Mouse (Mus musculus) hindbrain, embryonic 11.5 days (tissue): ENCODE results near the gene Gm8773. TPM values are rescaled to one million over a fixed set of nuclear protein-coding genes. Genes with fewer than 3 reads are reported as not detected.

Experiments
- ATAC-seq: fragments of 200-750 bp; cut with Nextera tagmentation; 2 replicates; pipeline ENCODE4 v1.8.0; 2017; ENCODE audit warnings: mild to moderate bottlenecking, moderate TSS enrichment, moderate library complexity; ENCODE audit not compliant: low FRiP score
- DNase-seq: peaks from one replicate; pipeline ENCODE4 v3.0.0-alpha.2; 2015; ENCODE audit warnings: low spot score
- H3K27ac ChIP-seq: fragments of 300-500 bp; sonication (generic); 2 replicates; pipeline ENCODE4 v1.5.1; 2014; ENCODE audit warnings: mild to moderate bottlenecking, low read depth, low read length
- H3K27me3 ChIP-seq: fragments of 300-500 bp; sonication (generic); 2 replicates; pipeline ENCODE4 v1.6.1; 2014; ENCODE audit warnings: mild to moderate bottlenecking, low read length, moderate library complexity, mixed read lengths; ENCODE audit not compliant: control insufficient read depth, insufficient read depth
- H3K36me3 ChIP-seq: fragments of 300-500 bp; sonication (generic); 2 replicates; pipeline ENCODE4 v1.6.1; 2014; ENCODE audit warnings: mild to moderate bottlenecking, low read length, moderate library complexity, mixed read lengths; ENCODE audit not compliant: control insufficient read depth, insufficient read depth
- H3K4me1 ChIP-seq: fragments of 300-500 bp; sonication (generic); replicated peaks from 2 replicates; pipeline ENCODE4 v1.6.1; 2014; ENCODE audit warnings: low read length, mixed read lengths; ENCODE audit not compliant: control insufficient read depth, insufficient read depth
- H3K4me2 ChIP-seq: fragments of 300-500 bp; sonication (generic); replicated peaks from 2 replicates; pipeline ENCODE4 v1.6.1; 2014; ENCODE audit warnings: mild to moderate bottlenecking, low read depth, low read length
- H3K4me3 ChIP-seq: fragments of 300-500 bp; sonication (generic); 2 replicates; pipeline ENCODE4 v1.5.1; 2014; ENCODE audit warnings: low read depth, low read length
- H3K9ac ChIP-seq: fragments of 300-500 bp; sonication (generic); 2 replicates; pipeline ENCODE4 v1.6.1; 2014; ENCODE audit warnings: low read depth, low read length
- H3K9me3 ChIP-seq: fragments of 300-500 bp; sonication (generic); 2 replicates; pipeline ENCODE4 v1.6.1; 2016; ENCODE audit warnings: low read length; ENCODE audit not compliant: control insufficient read depth
- WGBS: fragments of 180-500 bp; shearing (Covaris S2); extraction: QIAGEN DNeasy Blood & Tissue Kit; methylation state at CpG from one replicate; pipeline ENCODE4 v1.1.7; 2014; 5-methylcytosine and 5-hydroxymethylcytosine counted together
- polyA plus RNA-seq: library from polyadenylated mRNA; unstranded; fragments of >200 nt; fragmentation: Nextera tagmentation; extraction: Ambion mirVana; gene quantifications from 2 replicates; pipeline ENCODE4 v1.2.1, GENCODE M21; 2014

Gm8773 gene
- polyA plus RNA-seq, 1 experiment from 2014 or later = 4.0 TPM

- Histone ChIP-seq H3K9me3 (no peaks in the 10 kb centered on the region), H3K4me1 (no peaks in the 10 kb centered on the region), H3K9ac (no peak overlapping the region), H3K4me3 (no peak overlapping the region), H3K36me3 (no peaks in the 10 kb centered on the region), H3K27ac (no peak overlapping the region), H3K27me3 (no peaks in the 10 kb centered on the region), H3K4me2 (no peak overlapping the region)
- 78% methylated on average over 4 of the region's 4 CpGs for WGBS
- no peak for ATAC-seq
- DNase-seq = no peak
These were observed 12.4 kb upstream of the Gm8773 start for GRCm38 (mm10) chr5:5561041-5561706.

- DNase-seq (no peak), ATAC-seq (no peak)
- H3K36me3 ChIP-seq = no peaks in the 10 kb centered on the region
- H3K9me3 ChIP-seq = no peaks in the 10 kb centered on the region
- no peak overlapping the region for H3K4me2 ChIP-seq
- no peaks in the 10 kb centered on the region for H3K27me3 ChIP-seq
- 75% methylated on average over 3 of the region's 3 CpGs for WGBS
- no peaks in the 10 kb centered on the region for H3K4me1 ChIP-seq
- H3K9ac ChIP-seq = no peak overlapping the region
- no peak overlapping the region for H3K4me3 ChIP-seq
- H3K27ac ChIP-seq = no peak overlapping the region
These were observed 11.2 kb upstream of the Gm8773 start for GRCm38 (mm10) chr5:5562435-5562834.

- DNase-seq (no peak), ATAC-seq (no peak)
- Histone ChIP-seq H3K4me1 (no peaks in the 10 kb centered on the region), H3K9ac (no peak overlapping the region), H3K27me3 (no peaks in the 10 kb centered on the region), H3K9me3 (no peaks in the 10 kb centered on the region), H3K4me2 (no peak overlapping the region), H3K4me3 (no peak overlapping the region), H3K36me3 (no peaks in the 10 kb centered on the region), H3K27ac (no peak overlapping the region)
- WGBS = 83% methylated on average over 3 of the region's 3 CpGs
These were observed 14.1 kb downstream of the Gm8773 start for GRCm38 (mm10) chr5:5587686-5588085.

GRCm38 (mm10) chr5:5610540-5610939 is 36.9 kb downstream of the Gm8773 start:
- no peak overlapping the region for H3K27ac ChIP-seq
- H3K9me3 ChIP-seq = no peaks in the 10 kb centered on the region
- H3K36me3 ChIP-seq = no peaks in the 10 kb centered on the region
- H3K4me1 ChIP-seq = no peaks in the 10 kb centered on the region
- 58% methylated on average over 3 of the region's 3 CpGs for WGBS
- no peaks in the 10 kb centered on the region for H3K27me3 ChIP-seq
- no peak overlapping the region for H3K4me2 ChIP-seq
- ATAC-seq (no peak), DNase-seq (no peak)
- no peak overlapping the region for H3K4me3 ChIP-seq
- no peak overlapping the region for H3K9ac ChIP-seq

- Histone ChIP-seq H3K4me3 (no peak overlapping the region), H3K9me3 (no peaks in the 10 kb centered on the region), H3K27me3 (no peaks in the 10 kb centered on the region), H3K4me1 (no peaks in the 10 kb centered on the region), H3K4me2 (no peak overlapping the region), H3K9ac (no peak overlapping the region), H3K27ac (no peak overlapping the region), H3K36me3 (no peaks in the 10 kb centered on the region)
- WGBS = 71% methylated on average over 4 of the region's 4 CpGs
- DNase-seq = no peak
- no peak for ATAC-seq
These were observed 44.7 kb downstream of the Gm8773 start for GRCm38 (mm10) chr5:5618329-5618728.

GRCm38 (mm10) chr5:5625491-5625890 is 51.9 kb downstream of the Gm8773 start:
- Histone ChIP-seq H3K4me3 (no peak overlapping the region), H3K9me3 (no peaks in the 10 kb centered on the region), H3K36me3 (no peaks in the 10 kb centered on the region), H3K4me1 (no peaks in the 10 kb centered on the region), H3K27ac (no peak overlapping the region), H3K27me3 (no peaks in the 10 kb centered on the region), H3K9ac (no peak overlapping the region), H3K4me2 (no peak overlapping the region)
- ATAC-seq = no peak
- DNase-seq = no peak
- 75% methylated on average over 3 of the region's 3 CpGs for WGBS

Other genes starting within 250 kb of the Gm8773 start
- 33.7 and 35.7 TPM in 2 replicates for gene Cdk14, start 153.5 kb upstream of the Gm8773 start, polyA plus RNA-seq
- gene 1700015F17Rik, start 94.7 kb upstream of the Gm8773 start, polyA plus RNA-seq = not detected in 2 replicates
- 25.7 and 30.9 TPM in 2 replicates for gene Cldn12, start 58.8 kb upstream of the Gm8773 start, polyA plus RNA-seq
- gene Gtpbp10, start 14.3 kb upstream of the Gm8773 start, polyA plus RNA-seq = 34.5 and 37.2 TPM in 2 replicates
- gene Cfap69, start 90.4 kb downstream of the Gm8773 start, polyA plus RNA-seq = 8.0 and 9.6 TPM in 2 replicates
- gene Steap2, start 120.8 kb downstream of the Gm8773 start, polyA plus RNA-seq = 5.5 and 7.5 TPM in 2 replicates
- gene Steap1, start 175.5 kb downstream of the Gm8773 start, polyA plus RNA-seq = 4.8 and 5.2 TPM in 2 replicates